In genomic region chr5:132467364-132467743, GRCm38 (mm10) we compare ENCODE assay signal across 16 mouse cellular contexts.
"Had no signal": no experiment of that assay in that cellular context is flagged by ENCODE, and none has a peak within 500 bp of the region (broad histone marks: within the 10 kb centered on the region; RNA-seq: fewer than 3 reads in every experiment).

No protein-coding gene starts in this region.

- DNase-seq: midbrain, embryonic 14.5 days; retina, postnatal 1 day; right cerebral cortex, adult 18-20 months; right cerebral cortex, postnatal 25 days; right cerebral cortex, postnatal 4 days; spleen, adult 18-20 months; thymus, adult 18-20 months; thymus, postnatal 14 days; thymus, postnatal 36 days had no signal

- H3K27ac ChIP-seq: midbrain, embryonic 10.5 days; midbrain, embryonic 12.5 days; neural tube, embryonic 13.5 days; neural tube, embryonic 15.5 days had no signal

- H3K4me2 ChIP-seq: lung, embryonic 14.5 days; midbrain, embryonic 12.5 days; neural tube, embryonic 13.5 days; neural tube, embryonic 15.5 days had no signal

- H3K9ac ChIP-seq: lung, embryonic 14.5 days; midbrain, embryonic 12.5 days; neural tube, embryonic 13.5 days; neural tube, embryonic 15.5 days had no signal

- H3K36me3 ChIP-seq: midbrain, embryonic 12.5 days; neural tube, embryonic 13.5 days; neural tube, embryonic 15.5 days had no signal

- ATAC-seq: midbrain, embryonic 16.5 days had no signal

- H3K4me3 ChIP-seq: midbrain, embryonic 10.5 days; midbrain, embryonic 12.5 days; myocyte; neural tube, embryonic 13.5 days; neural tube, embryonic 15.5 days had no signal

- H3K27me3 ChIP-seq: midbrain, embryonic 12.5 days; neural tube, embryonic 13.5 days; neural tube, embryonic 15.5 days had no signal

- H3K9me3 ChIP-seq: midbrain, embryonic 10.5 days; midbrain, embryonic 12.5 days; neural tube, embryonic 13.5 days; neural tube, embryonic 15.5 days had no signal
